Mouse (Mus musculus) liver, embryonic 14.5 days (tissue): ENCODE data around the gene Paqr7. TPM values are rescaled to one million over a fixed set of nuclear protein-coding genes. Genes with fewer than 3 reads are reported as not detected.

ENCODE experiments used
- ATAC-seq: fragments of 200-750 bp; cut with Nextera tagmentation; 2 replicates; pipeline ENCODE4 v1.8.0; 2017; ENCODE audit warnings: moderate number of reproducible peaks, mild to moderate bottlenecking, moderate library complexity; ENCODE audit not compliant: insufficient read depth
- DNase-seq, 3 experiments: peaks; one replicate each; pipeline ENCODE4 v3.0.0-alpha.2; 2012 to 2013; ENCODE audit warnings: low read depth in 3 of 3, low spot score in 3 of 3
- H3K27ac ChIP-seq: fragments of 300-500 bp; sonication (generic); 2 replicates; pipeline ENCODE4 v1.5.1; 2014; ENCODE audit warnings: moderate library complexity, mild to moderate bottlenecking, control low read depth, inconsistent platforms
- H3K27me3 ChIP-seq: fragments of 300-500 bp; sonication (generic); 2 replicates; pipeline ENCODE4 v1.6.1; 2014; ENCODE audit warnings: mild to moderate bottlenecking, low read length, moderate library complexity; ENCODE audit not compliant: control insufficient read depth, insufficient read depth
- H3K36me3 ChIP-seq: fragments of 300-500 bp; sonication (generic); replicated peaks from 2 replicates; pipeline ENCODE4 v1.6.1; 2014; ENCODE audit warnings: low read depth; ENCODE audit not compliant: control insufficient read depth, insufficient read depth
- H3K4me1 ChIP-seq, 2 experiments: fragments of 200-500 bp in 1 of 2; fragments of 300-500 bp in 1 of 2; sonication (generic) in 1 of 2; replicated peaks; 2 replicates each; pipeline ENCODE4 v1.6.1; 2012 to 2014; ENCODE audit warnings: antibody characterized with exemption in 1 of 2, inconsistent platforms in 1 of 2, low read length in 1 of 2; ENCODE audit not compliant: control insufficient read depth in 2 of 2, insufficient read depth in 2 of 2
- H3K4me2 ChIP-seq: fragments of 300-500 bp; sonication (generic); 2 replicates; pipeline ENCODE4 v1.6.1; 2014; ENCODE audit warnings: low read depth, mild to moderate bottlenecking, control low read depth, moderate library complexity
- H3K4me3 ChIP-seq, 2 experiments: fragments of 200-500 bp in 1 of 2; fragments of 300-500 bp in 1 of 2; sonication (generic) in 1 of 2; 2 replicates each; pipeline ENCODE4 v1.5.1; 2012 to 2014; ENCODE audit warnings: low read depth in 2 of 2, low read length in 2 of 2, mild to moderate bottlenecking in 2 of 2, control low read depth in 1 of 2, inconsistent platforms in 1 of 2, moderate library complexity in 1 of 2; ENCODE audit not compliant: insufficient read depth in 1 of 2
- H3K9ac ChIP-seq: fragments of 300-500 bp; sonication (generic); replicated peaks from 2 replicates; pipeline ENCODE4 v1.6.1; 2014; ENCODE audit warnings: mild to moderate bottlenecking, control low read depth, moderate library complexity
- H3K9me3 ChIP-seq: fragments of 300-500 bp; sonication (generic); 2 replicates; pipeline ENCODE4 v1.6.1; 2016; ENCODE audit warnings: low read length, mixed read lengths; ENCODE audit not compliant: control insufficient read depth
- CTCF ChIP-seq: IDR thresholded peaks from 2 replicates; pipeline ENCODE4 v1.5.1; 2016; ENCODE audit warnings: antibody characterized with exemption, low read depth, control low read depth
- EP300 ChIP-seq: IDR thresholded peaks from 2 replicates; pipeline ENCODE4 v1.6.1; 2016; ENCODE audit warnings: antibody characterized with exemption, low read depth
- WGBS: fragments of 180-500 bp; shearing (Covaris S2); extraction: QIAGEN DNeasy Blood & Tissue Kit; methylation state at CpG from one replicate; pipeline ENCODE4 v1.1.7; 2014; ENCODE audit not compliant: insufficient replicate concordance; 5-methylcytosine and 5-hydroxymethylcytosine counted together
- polyA plus RNA-seq, 2 experiments: library from polyadenylated mRNA; depleted of rRNA in 1 of 2; stranded (reverse) in 1 of 2; unstranded in 1 of 2; fragments of >200 nt; fragmentation: Nextera tagmentation in 1 of 2; extraction: Ambion mirVana in 1 of 2; gene quantifications; 2 replicates each; pipeline versions ENCODE4 v1.2.1 to v1.2.3; 2012 to 2014

Paqr7 gene
- polyA plus RNA-seq, 2 experiments: 1.9 to 4.1 TPM

DNA sequence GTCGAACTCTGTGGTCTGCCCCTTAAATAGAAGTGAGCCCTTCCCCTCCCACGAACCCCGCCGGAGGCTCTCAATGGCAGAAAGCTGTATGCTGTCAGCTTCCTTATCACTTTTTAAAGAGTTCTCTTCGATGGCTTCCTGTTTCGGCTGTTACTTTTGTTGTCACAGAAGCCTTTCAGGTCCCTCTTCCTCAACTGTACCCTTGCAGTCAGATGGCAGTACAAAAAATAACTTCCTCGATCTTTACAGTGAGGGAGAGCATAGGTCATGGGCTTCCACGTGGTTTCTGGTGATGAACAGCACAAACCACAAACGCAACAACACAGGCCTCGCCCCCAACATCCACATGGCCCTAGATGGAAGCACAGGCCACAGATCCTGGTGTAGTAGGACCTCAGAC is 36.2 kb upstream of the Paqr7 start:
- TF ChIP-seq CTCF (no peak), EP300 (no peak)
- no peaks in the 10 kb centered on the region for H3K36me3 ChIP-seq
- H3K27ac ChIP-seq: no peak overlapping the region
- 12% methylated on average over 10 of the region's 10 CpGs for WGBS
- no peak overlapping the region for H3K4me2 ChIP-seq
- H3K4me1 ChIP-seq: peaks cover 0 to 16% of the 10 kb centered on the region in 2 experiments; a peak in 3 of 4 replicates
- 0 out of 2 replicates have a peak, but pooled peaks have one; percentile 23 for ATAC-seq
- no peaks in the 10 kb centered on the region for H3K9me3 ChIP-seq
- DNase-seq: no peak
- H3K9ac ChIP-seq: no peak overlapping the region
- no peak overlapping the region for H3K4me3 ChIP-seq
- no peaks in the 10 kb centered on the region; the same call in 1 of the 2 replicates for H3K27me3 ChIP-seq

- Histone ChIP-seq H3K4me3 (no peak overlapping the region), H3K27ac (no peak overlapping the region), H3K27me3 (no peaks in the 10 kb centered on the region; the same call in 1 of the 2 replicates), H3K9me3 (no peaks in the 10 kb centered on the region), H3K36me3 (no peaks in the 10 kb centered on the region), H3K4me2 (no peak overlapping the region), H3K4me1 (peaks cover 0 to 14% of the 10 kb centered on the region in 2 experiments; a peak in 3 of 4 replicates), H3K9ac (no peak overlapping the region)
- WGBS: 47% methylated on average over 5 of the region's 5 CpGs
- DNase-seq (no peak), ATAC-seq (no peak)
- TF ChIP-seq CTCF (no peak), EP300 (no peak)
Measured at GRCm38 (mm10) chr4:134461252-134461651, 35.2 kb upstream of the Paqr7 start.

DNA sequence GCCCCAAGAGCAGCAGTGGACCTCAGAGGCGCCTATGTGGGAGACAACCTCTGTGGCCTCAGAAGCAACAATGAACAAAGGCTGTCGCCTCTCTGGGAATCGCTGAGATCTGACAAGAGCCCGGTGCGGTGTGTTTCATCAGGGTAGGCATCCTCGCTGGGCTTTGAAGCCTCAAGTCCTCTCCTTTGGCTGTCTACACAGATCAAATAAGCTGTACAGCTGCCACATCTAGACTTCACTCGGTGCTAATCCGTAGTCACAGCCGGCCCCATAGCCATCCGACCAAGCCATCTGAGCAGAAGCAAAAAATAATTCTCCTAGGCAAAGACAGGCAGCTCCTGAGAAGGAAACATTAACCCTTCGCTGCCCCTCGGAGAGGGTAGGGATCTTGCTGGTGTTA is 30.7 kb upstream of the Paqr7 start:
- no peak for DNase-seq
- TF ChIP-seq CTCF (no peak), EP300 (no peak)
- Histone ChIP-seq H3K27me3 (no peaks in the 10 kb centered on the region), H3K36me3 (peaks cover 7% of the 10 kb centered on the region), H3K9me3 (no peaks in the 10 kb centered on the region), H3K27ac (no peak overlapping the region), H3K9ac (no peak overlapping the region), H3K4me1 (peaks cover 10 to 17% of the 10 kb centered on the region in 2 experiments), H3K4me2 (no peak overlapping the region), H3K4me3 (no peak overlapping the region)
- 59% methylated on average over 12 of the region's 12 CpGs for WGBS
- no peak for ATAC-seq

- peak overlapping the region; percentile 96 for H3K4me2 ChIP-seq
- DNase-seq (no peak), ATAC-seq (no peak)
- H3K36me3 ChIP-seq: peaks cover 14% of the 10 kb centered on the region
- H3K4me1 ChIP-seq: peaks cover 10 to 17% of the 10 kb centered on the region in 2 experiments
- no peaks in the 10 kb centered on the region for H3K9me3 ChIP-seq
- H3K27ac ChIP-seq: no peak overlapping the region
- no peak overlapping the region for H3K9ac ChIP-seq
- H3K27me3 ChIP-seq: no peaks in the 10 kb centered on the region
- H3K4me3 ChIP-seq: no peak overlapping the region
- WGBS: 58% methylated on average over 11 of the region's 11 CpGs
- TF ChIP-seq CTCF (no peak), EP300 (no peak)
Measured at GRCm38 (mm10) chr4:134466381-134467262, 29.9 kb upstream of the Paqr7 start.
